Mouse (Mus musculus): Measurements from ENCODE around the gene Tmem221.
"Not testable (repeated sequence)": the region's sequence is repeated elsewhere in the genome, so short reads cannot be mapped to it uniquely, and the experiment has no call there.

Gene Tmem221

GRCm38 (mm10) chr8:71550754-71551153 lies 7.9 kb downstream of the Tmem221 start:
- DNase-seq (ENCODE audit: low read depth, low spot score), result no peak

- DNase-seq (ENCODE audit: low read depth, low spot score), result no peak
Observed at GRCm38 (mm10) chr8:71547590-71547989, 11.1 kb downstream of the Tmem221 start.

- DNase-seq (ENCODE audit: low read depth, low spot score), result no peak
Observed at GRCm38 (mm10) chr8:71545053-71545452, 13.6 kb downstream of the Tmem221 start.

DNA sequence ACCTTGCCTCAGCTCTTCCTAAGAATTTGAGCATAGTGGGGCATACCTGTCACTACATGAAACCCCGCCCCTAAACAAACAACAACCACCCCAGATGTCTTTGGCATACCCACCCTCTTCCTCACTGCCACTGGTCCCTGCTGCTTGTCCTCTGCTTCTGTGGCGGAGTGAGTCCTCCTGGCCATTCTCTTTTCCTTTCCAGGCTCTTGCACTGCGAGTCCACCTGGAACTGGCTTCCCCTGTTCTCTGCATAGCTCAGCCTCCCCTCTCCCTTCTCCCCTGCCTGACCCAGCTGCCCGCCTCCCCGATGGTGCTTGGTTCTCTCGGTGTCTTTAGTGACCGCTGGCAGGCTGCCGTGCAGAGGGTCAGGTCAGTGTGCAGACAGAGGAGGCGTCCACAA lies 14.9 kb downstream of the Tmem221 start:
- DNase-seq (ENCODE audit: low read depth, low spot score), result no peak

DNA sequence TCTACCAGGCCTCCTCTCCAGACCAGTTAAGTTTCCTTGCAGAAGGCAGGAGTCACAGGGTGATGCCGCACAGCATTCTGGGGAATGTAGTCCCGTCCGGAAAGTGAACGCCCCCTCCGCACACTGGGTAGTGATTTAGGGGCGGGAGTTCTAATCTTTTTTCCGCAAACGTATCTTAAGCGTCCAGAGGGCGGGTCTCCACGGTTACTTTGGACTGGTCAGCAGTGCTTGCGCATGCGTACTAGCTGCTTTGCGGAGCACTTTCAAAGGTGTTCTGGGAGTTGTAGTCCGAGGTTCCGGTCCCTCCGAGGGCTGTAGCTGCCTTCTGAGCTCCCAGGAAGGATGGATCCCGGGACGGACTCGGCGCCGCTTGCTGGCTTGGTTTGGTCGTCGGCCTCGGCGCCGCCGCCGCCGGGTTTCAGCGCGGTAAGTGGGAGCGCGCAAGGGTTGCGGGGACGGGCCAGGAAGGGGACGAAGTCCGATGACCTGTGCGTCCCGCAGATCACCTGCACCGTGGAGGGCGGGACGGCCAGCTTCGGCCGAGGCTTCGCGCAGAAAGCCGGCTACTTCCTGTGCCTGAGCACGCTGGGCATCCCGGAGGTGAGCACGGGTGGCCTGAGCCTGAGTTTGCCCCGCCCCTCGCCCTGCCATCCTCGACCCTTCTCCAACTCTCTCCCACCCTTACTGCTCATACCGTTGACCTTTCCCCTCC lies 15.9 kb downstream of the Tmem221 start, which contains the start of gene Mvb12a:
Gene Mvb12a (plus strand): TSS at position 291 of the 712 bp plus-strand sequence.
- peak; percentile 100 for DNase-seq (ENCODE audit: low read depth, low spot score)

DNA sequence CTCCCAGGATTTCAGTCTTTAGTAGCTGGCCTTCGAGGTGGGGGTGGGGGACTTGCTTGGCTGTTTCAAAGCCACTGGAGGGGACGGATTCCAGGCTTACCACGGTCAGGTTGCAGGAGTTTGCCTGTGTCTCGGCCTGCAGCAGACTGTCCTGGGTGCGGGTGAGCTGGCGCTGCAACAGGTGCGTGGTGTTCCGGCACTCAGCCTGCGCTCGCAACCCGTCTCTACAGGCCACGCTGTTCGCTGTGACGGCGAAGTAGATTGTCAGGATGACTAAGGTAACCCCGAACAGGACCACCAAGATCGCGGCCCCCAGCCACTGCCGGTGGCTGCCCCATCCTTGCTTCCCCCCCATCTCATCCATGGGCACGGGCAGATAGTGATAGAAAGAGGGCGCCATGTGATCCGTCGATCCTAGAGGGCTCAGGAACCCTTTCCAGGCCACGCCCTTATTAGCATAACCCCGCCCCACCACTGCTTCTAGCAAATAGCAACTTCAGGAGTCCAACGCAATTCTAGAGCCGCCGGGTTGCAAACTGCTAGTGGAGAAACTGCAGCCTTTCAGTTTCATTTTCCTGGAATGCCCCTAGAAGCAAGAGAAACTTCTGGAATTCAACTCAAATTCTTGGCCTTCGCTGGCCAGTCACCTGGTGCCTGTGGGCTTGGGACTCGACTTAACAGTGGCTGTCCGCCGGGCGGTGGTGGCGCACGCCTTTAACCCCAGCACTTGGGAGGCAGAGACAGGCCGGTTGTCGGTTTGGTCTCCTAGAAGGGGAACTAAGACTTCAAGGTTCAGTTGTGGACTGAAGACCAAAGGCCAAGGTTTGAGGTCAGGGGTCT lies 21.4 kb downstream of the Tmem221 start, which contains the start of gene Bst2:
Gene Bst2 (minus strand): TSS at position 429 of the 840 bp plus-strand sequence.
- peak; percentile 77 for DNase-seq (ENCODE audit: low read depth, low spot score)

GRCm38 (mm10) chr8:71535663-71536062 lies 23.0 kb downstream of the Tmem221 start:
- no peak for DNase-seq (ENCODE audit: low read depth, low spot score)

DNA sequence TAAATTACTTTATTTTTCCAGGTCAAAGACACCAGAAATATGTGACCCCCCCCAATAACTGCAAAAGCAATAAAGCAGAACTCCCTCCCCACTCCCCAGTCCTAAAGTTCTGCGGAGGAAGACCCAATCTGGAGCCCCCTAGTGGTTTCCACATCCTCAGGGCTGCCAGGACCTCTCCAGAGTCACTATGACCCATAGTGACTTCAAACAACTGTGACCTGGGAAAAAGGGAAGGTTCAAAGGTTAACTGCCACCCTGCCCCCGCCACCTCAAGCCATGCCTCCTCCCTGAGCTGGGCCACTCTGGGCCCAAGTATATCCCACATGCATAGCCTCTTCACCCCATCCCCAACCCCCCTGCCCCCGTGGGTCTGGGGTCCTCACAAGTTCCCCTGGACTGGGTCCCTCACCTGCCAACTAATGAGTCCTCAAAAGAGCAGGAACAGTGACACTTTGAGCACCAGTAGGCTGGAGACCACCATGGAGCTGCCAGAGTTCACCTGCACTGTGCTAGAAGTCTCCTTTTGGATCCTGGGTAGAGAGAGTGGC lies 24.3 kb downstream of the Tmem221 start:
- DNase-seq (ENCODE audit: low read depth, low spot score), result no peak

GRCm38 (mm10) chr8:71530735-71531467 lies 27.8 kb downstream of the Tmem221 start:
- not testable (repeated sequence) for DNase-seq (ENCODE audit: low read depth, low spot score)

GRCm38 (mm10) chr8:71528362-71529073 lies 30.2 kb downstream of the Tmem221 start:
- DNase-seq (ENCODE audit: low read depth, low spot score), result no peak

- no peak for DNase-seq (ENCODE audit: low read depth, low spot score)
Observed at GRCm38 (mm10) chr8:71527162-71527870, 31.4 kb downstream of the Tmem221 start.

DNA sequence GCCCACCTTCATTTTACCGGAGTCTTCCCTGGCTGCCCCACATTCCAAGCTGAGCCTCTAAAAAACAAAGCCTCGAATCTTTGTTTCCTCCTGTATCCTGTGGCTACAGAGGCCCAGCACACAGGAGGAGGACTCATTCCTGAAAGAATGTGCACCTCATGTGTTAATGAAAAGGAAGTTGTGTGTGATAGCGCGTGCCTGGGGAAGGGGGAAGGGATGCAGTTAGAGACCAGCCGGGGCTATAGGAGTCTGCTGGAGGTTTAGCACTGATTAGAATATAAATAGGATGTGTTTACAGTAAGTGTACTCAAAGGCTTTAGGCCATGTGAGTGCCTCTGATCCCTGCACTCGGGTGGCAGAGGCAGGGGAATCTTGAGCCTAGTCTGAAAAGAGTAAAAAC lies 32.4 kb downstream of the Tmem221 start:
- DNase-seq (ENCODE audit: low read depth, low spot score), result no peak

DNA sequence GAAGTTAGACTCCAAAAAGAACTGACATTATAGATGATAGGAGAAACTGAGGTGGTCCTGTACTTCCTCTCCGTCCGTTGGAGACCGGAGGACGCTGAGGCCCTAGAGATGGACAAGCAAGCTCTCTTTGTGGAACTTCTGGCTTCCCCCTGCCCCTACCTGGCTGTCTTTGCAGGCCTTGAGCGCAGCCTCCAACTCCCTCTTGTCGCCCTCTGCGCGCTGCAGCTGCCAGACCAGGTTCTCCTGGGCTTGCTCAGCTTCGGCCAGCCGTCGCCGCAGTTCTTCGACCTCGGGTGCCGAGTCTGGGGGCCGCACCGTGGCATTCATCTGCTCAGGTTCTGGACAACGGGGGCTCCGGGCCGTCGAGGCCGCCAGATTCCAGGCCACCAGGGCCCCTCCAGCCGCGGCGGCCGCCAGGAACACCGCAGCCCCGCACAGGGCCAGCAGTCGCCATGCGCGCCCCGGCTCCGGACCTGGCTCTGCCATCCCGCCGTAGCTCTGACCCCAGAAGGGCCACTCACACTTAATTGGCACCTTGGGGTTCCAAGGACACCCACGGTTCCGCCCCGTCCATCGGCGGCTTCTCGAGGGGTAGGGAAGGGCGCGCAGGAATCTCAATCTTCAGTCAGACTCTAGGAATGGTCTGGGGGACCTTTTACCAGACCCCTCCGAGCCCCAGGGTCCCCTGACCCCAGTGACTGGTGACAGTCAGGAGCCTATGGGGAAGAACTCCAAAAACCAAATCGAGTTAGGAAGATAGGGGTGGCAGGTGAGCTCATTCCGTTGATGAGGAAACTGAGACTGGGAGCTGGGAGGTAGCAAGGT lies 33.2 kb downstream of the Tmem221 start, which contains the start of gene Ccdc194:
Gene Ccdc194 (minus strand): TSS at position 486 of the 825 bp plus-strand sequence.
- no peak for DNase-seq (ENCODE audit: low read depth, low spot score)

DNA sequence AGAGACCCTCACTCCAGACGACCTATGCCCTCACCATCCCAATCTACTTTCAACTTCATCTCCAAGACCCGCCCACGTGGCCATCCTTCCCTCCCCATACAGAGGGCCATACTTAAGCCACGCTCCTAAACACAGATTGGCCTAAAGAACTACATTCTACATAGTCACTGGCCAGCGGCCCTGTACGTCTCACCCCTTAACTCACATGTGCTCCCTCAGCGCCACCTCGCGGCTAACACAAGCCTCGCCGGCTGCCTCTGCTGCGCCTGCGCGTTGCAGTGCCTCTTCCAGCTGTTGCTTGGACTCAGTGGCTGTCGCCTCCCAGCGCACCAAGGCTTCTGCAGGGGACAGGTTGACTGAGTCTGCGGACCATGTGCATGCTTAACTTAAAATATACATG lies 37.0 kb downstream of the Tmem221 start:
- peak; percentile 93 for DNase-seq (ENCODE audit: low read depth, low spot score)

DNA sequence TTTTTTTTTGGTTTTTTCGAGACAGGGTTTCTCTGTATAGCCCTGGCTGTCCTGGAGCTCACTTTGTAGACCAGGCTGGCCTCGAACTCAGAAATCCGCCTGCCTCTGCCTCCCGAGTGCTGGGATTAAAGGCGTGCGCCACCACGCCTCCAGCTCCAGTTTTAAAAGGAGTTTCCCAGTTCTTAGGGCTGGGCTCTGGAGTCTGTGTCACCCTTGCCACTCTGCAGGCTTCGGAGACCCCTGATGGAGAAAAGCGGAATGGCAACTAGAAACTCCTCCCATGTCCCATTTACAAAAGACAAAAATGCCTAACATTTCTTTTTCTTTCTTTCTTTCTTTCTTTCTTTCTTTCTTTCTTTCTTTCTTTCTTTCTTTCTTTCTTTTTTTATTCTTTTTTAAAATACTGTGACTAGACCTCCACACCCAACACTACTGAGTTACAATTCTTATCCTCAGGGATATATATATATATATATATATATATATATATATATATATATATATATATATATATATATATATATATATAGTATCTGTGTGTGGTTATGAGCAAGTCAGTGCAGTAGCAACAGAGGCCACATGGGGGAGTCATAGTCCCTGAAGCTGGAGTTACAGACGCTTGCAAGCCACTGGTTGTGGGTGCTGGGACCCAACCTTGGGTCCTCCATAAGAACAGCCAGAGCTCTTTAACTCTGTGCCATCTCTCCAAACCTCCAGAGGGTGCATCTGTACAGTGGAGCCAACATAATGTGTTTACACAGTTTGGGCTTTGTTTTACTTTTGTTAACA lies 39.4 kb downstream of the Tmem221 start:
- not testable (repeated sequence) for DNase-seq (ENCODE audit: low read depth, low spot score)

- no peak for DNase-seq (ENCODE audit: low read depth, low spot score)
Observed at GRCm38 (mm10) chr8:71516786-71517185, 41.9 kb downstream of the Tmem221 start.

DNA sequence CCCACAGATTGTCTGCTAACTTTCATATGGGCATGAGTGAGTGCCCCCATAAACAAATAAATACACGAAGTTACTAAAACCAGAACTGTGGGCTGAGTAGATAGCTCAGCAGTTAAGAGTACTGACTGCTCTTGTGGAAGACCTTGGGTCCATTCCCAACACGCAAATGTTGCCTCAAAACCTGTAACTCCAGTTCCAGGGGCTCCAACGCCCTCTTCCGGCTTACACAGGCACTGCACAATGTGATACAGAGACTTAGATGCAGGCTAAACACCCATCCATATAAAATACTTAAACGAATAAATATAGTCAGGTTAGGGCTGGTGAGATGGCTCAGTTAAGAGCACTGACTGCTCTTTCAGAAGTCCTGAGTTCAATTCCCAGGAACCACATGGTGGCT lies 43.6 kb downstream of the Tmem221 start:
- DNase-seq (ENCODE audit: low read depth, low spot score), result no peak

- no peak for DNase-seq (ENCODE audit: low read depth, low spot score)
Observed at GRCm38 (mm10) chr8:71513018-71513754, 45.5 kb downstream of the Tmem221 start.

Measured in forelimb bud, embryonic 11.5 days (tissue).